Mouse (Mus musculus) neutrophil, adult 5-6 weeks (primary cell): ENCODE measurements around the gene Ttll5. TPM values are rescaled to one million over a fixed set of nuclear protein-coding genes. Genes with fewer than 3 reads are reported as not detected.

ENCODE experiments used
- ATAC-seq: fragments of 151-379, 151-347 bp; 2 replicates; pipeline ENCODE4 v1.8.0; 2017; ENCODE audit warnings: mild to moderate bottlenecking, moderate TSS enrichment; ENCODE audit not compliant: insufficient number of reproducible peaks, poor library complexity, low FRiP score, severe bottlenecking; ENCODE audit errors: extremely low read depth
- total RNA-seq: library from RNA; stranded (forward); fragments of 200-1000 nt; gene quantifications from 2 replicates; pipeline ENCODE4 v1.2.3, GENCODE M21; 2017

Gene Ttll5
- total RNA-seq, 1 experiment from 2014 or later, result 28.7 TPM

- ATAC-seq, result no peak
Measured at GRCm38 (mm10) chr12:86074681-86075080, 250.2 kb downstream of the Ttll5 start.

GRCm38 (mm10) chr12:86075358-86075757 is 250.9 kb downstream of the Ttll5 start:
- ATAC-seq, result no peak

GRCm38 (mm10) chr12:86076321-86076901 is 252.0 kb downstream of the Ttll5 start:
- ATAC-seq, result no peak

- no peak for ATAC-seq
Measured at GRCm38 (mm10) chr12:86077322-86077721, 252.9 kb downstream of the Ttll5 start.

- ATAC-seq, result no peak
Measured at GRCm38 (mm10) chr12:86077736-86078135, 253.3 kb downstream of the Ttll5 start.

GRCm38 (mm10) chr12:86078176-86078552 is 253.7 kb downstream of the Ttll5 start:
- no peak for ATAC-seq

GRCm38 (mm10) chr12:86078553-86079201 is 254.2 kb downstream of the Ttll5 start, which contains the start of gene Tgfb3:
Gene Tgfb3, minus strand, starts transcription at chr12:86079041.
- peak; percentile 7; the same call in 1 of the 2 replicates for ATAC-seq

- ATAC-seq, result peak; percentile 81
Measured at GRCm38 (mm10) chr12:86079202-86079667, 254.8 kb downstream of the Ttll5 start.

- ATAC-seq, result no peak
Measured at GRCm38 (mm10) chr12:86082481-86083012, 258.1 kb downstream of the Ttll5 start, which contains the start of gene Ift43. Gene Ift43, plus strand, starts transcription at chr12:86082541.

GRCm38 (mm10) chr12:86085873-86086272 is 261.4 kb downstream of the Ttll5 start:
- ATAC-seq, result no peak

- no peak for ATAC-seq
Measured at GRCm38 (mm10) chr12:86086550-86086949, 262.1 kb downstream of the Ttll5 start.

GRCm38 (mm10) chr12:86088042-86088441 is 263.6 kb downstream of the Ttll5 start:
- ATAC-seq, result no peak

- no peak for ATAC-seq
Measured at GRCm38 (mm10) chr12:86090764-86091163, 266.3 kb downstream of the Ttll5 start.

GRCm38 (mm10) chr12:86091601-86092132 is 267.2 kb downstream of the Ttll5 start:
- no peak for ATAC-seq

GRCm38 (mm10) chr12:86094075-86094474 is 269.6 kb downstream of the Ttll5 start:
- no peak for ATAC-seq

GRCm38 (mm10) chr12:86095806-86096205 is 271.3 kb downstream of the Ttll5 start:
- ATAC-seq, result no peak

GRCm38 (mm10) chr12:86097781-86098180 is 273.3 kb downstream of the Ttll5 start:
- no peak for ATAC-seq

- no peak for ATAC-seq
Measured at GRCm38 (mm10) chr12:86100711-86101110, 276.3 kb downstream of the Ttll5 start.

GRCm38 (mm10) chr12:86102686-86103085 is 278.2 kb downstream of the Ttll5 start:
- ATAC-seq, result no peak

- no peak for ATAC-seq
Measured at GRCm38 (mm10) chr12:86103391-86103790, 278.9 kb downstream of the Ttll5 start.
